Mouse (Mus musculus) urinary bladder, postnatal 25 days (tissue): ENCODE results near the gene Cnn3.

Experiments
- DNase-seq: peaks from one replicate; pipeline ENCODE4 v3.0.0; 2022; ENCODE audit warnings: low spot score

Gene Cnn3

GRCm38 (mm10) chr3:121425861-121426620 is at the start of gene Cnn3:
Gene Cnn3, plus strand, starts transcription at chr3:121426497.
- DNase-seq, result peak; percentile 86

- DNase-seq, result no peak
Measured at GRCm38 (mm10) chr3:121378708-121379612, 47.3 kb upstream of the Cnn3 start.

GRCm38 (mm10) chr3:121379699-121380098 is 46.6 kb upstream of the Cnn3 start:
- DNase-seq, result no peak

GRCm38 (mm10) chr3:121387471-121388009 is 38.8 kb upstream of the Cnn3 start:
- DNase-seq, result no peak

- DNase-seq, result no peak
Measured at GRCm38 (mm10) chr3:121389366-121389765, 36.9 kb upstream of the Cnn3 start.

GRCm38 (mm10) chr3:121389860-121390530 is 36.3 kb upstream of the Cnn3 start:
- no peak for DNase-seq

GRCm38 (mm10) chr3:121390724-121391123 is 35.6 kb upstream of the Cnn3 start:
- DNase-seq, result no peak

- DNase-seq, result no peak
Measured at GRCm38 (mm10) chr3:121395588-121396295, 30.6 kb upstream of the Cnn3 start.

GRCm38 (mm10) chr3:121396561-121396960 is 29.7 kb upstream of the Cnn3 start:
- DNase-seq, result no peak

- DNase-seq, result no peak
Measured at GRCm38 (mm10) chr3:121397007-121397406, 29.3 kb upstream of the Cnn3 start.

- DNase-seq, result no peak
Measured at GRCm38 (mm10) chr3:121401384-121401783, 24.9 kb upstream of the Cnn3 start.

GRCm38 (mm10) chr3:121402096-121402495 is 24.2 kb upstream of the Cnn3 start:
- DNase-seq, result no peak

- no peak for DNase-seq
Measured at GRCm38 (mm10) chr3:121403449-121403848, 22.8 kb upstream of the Cnn3 start.

- no peak for DNase-seq
Measured at GRCm38 (mm10) chr3:121405101-121405500, 21.2 kb upstream of the Cnn3 start.

GRCm38 (mm10) chr3:121407417-121407816 is 18.9 kb upstream of the Cnn3 start:
- DNase-seq, result no peak

GRCm38 (mm10) chr3:121408386-121408785 is 17.9 kb upstream of the Cnn3 start:
- no peak for DNase-seq

- DNase-seq, result no peak
Measured at GRCm38 (mm10) chr3:121411450-121411849, 14.8 kb upstream of the Cnn3 start.

- no peak for DNase-seq
Measured at GRCm38 (mm10) chr3:121416171-121417154, 9.8 kb upstream of the Cnn3 start.

GRCm38 (mm10) chr3:121417379-121418250 is 8.7 kb upstream of the Cnn3 start:
- no peak for DNase-seq
